In genomic region chr2:32714117-32714986, GRCm38 (mm10) we compare ENCODE assay signal across 9 mouse cellular contexts. TPM values are rescaled to one million over a fixed set of nuclear protein-coding genes. Genes with fewer than 3 reads are reported as not detected.
A peak's percentile ranks its signal among the peaks of the same experiment; 100 is the strongest.
DNase-seq lines count a peak whose midpoint lies in the region; ATAC-seq and TF ChIP-seq lines count a peak whose summit lies in the region.
"Had no signal": no experiment of that assay in that cellular context is flagged by ENCODE, and none has a peak within 500 bp of the region (broad histone marks: within the 10 kb centered on the region; RNA-seq: fewer than 3 reads in every experiment).

No protein-coding gene starts in this region.

- ATAC-seq in stomach, embryonic 16.5 days (ENCODE audit: insufficient read depth, low FRiP score), result no peak

- peaks cover 16% of the 10 kb centered on the region for H3K4me1 ChIP-seq in heart, adult 2 months (ENCODE audit: control insufficient read depth, insufficient read depth, low read length)
- H3K4me1 ChIP-seq in limb, embryonic 10.5 days, result peaks cover 40% of the 10 kb centered on the region
- peaks cover 21% of the 10 kb centered on the region for H3K4me1 ChIP-seq in stomach, embryonic 16.5 days (ENCODE audit: control insufficient read depth, insufficient read depth, low read length)

- H3K9ac ChIP-seq in heart, adult 2 months (ENCODE audit: low read depth, low read length), result no peak overlapping the region
- peak overlapping the region; percentile 49 for H3K9ac ChIP-seq in stomach, embryonic 16.5 days (ENCODE audit: low read length)

- peaks cover 4% of the 10 kb centered on the region; the same call in 1 of the 2 replicates for H3K36me3 ChIP-seq in heart, adult 2 months (ENCODE audit: control insufficient read depth, insufficient read depth, low read length)
- H3K36me3 ChIP-seq in limb, embryonic 10.5 days, result peaks cover 22% of the 10 kb centered on the region
- H3K36me3 ChIP-seq in stomach, embryonic 16.5 days (ENCODE audit: control insufficient read depth, insufficient read depth, low read length), result peaks cover 3% of the 10 kb centered on the region; the same call in 1 of the 2 replicates

- TF ChIP-seq CTCF in heart, adult 2 months (IDR thresholded peaks at IDR 0.05), result no peak

- H3K27me3 ChIP-seq in heart, adult 2 months (ENCODE audit: control insufficient read depth, insufficient read depth, low read length), result no peaks in the 10 kb centered on the region
- no peaks in the 10 kb centered on the region; the same call in 1 of the 2 replicates for H3K27me3 ChIP-seq in limb, embryonic 10.5 days (ENCODE audit: low read depth, poor library complexity, severe bottlenecking)
- no peaks in the 10 kb centered on the region for H3K27me3 ChIP-seq in stomach, embryonic 16.5 days (ENCODE audit: control insufficient read depth, insufficient read depth, low read length)
- H3K27me3 ChIP-seq: Patski had no signal

- intact Hi-C loops in heart, adult 2 months (cut with DNase I), result loop anchor here (1.0 to 5.0 kb wide), 2 partner anchors 13 to 133 kb away; partner anchors contain the start of gene Stxbp1
- intact Hi-C loops in heart, postnatal 36 days (cut with DNase I), result loop anchor here (1.0 to 5.0 kb wide), 3 partner anchors 13 to 138 kb away; no protein-coding TSS in a partner anchor

- TF ChIP-seq POLR2A in heart, adult 2 months (IDR thresholded peaks at IDR 0.05; ENCODE audit: insufficient read depth, low read depth, low read length), result no peak

- H3K4me3 ChIP-seq in heart, adult 2 months, result no peak overlapping the region
- H3K4me3 ChIP-seq in limb, embryonic 10.5 days, result peak overlapping the region; percentile 82; the same call in 1 of the 2 replicates
- H3K4me3 ChIP-seq in stomach, embryonic 16.5 days (replicated peaks; ENCODE audit: low read length), result no peak overlapping the region

- WGBS in heart, adult 2 months, result 33% methylated on average over 11 of the region's 11 CpGs
- WGBS in limb, embryonic 10.5 days, result 54% methylated on average over 11 of the region's 11 CpGs
- WGBS in stomach, embryonic 16.5 days, result 43% methylated on average over 11 of the region's 11 CpGs

- H3K27ac ChIP-seq in heart, adult 2 months, result peak overlapping the region; percentile 97
- peak overlapping the region; percentile 96 for H3K27ac ChIP-seq in limb, embryonic 10.5 days
- peak overlapping the region; percentile 97 for H3K27ac ChIP-seq in stomach, embryonic 16.5 days (ENCODE audit: low read length)

- no peak for DNase-seq in heart, adult 2 months
- no peak for DNase-seq in heart, postnatal 36 days
- peak; percentile 33 for DNase-seq in thymus, postnatal 4 days
- no peak for DNase-seq in thymus, adult 18-20 months
- no peak for DNase-seq in limb, embryonic 10.5 days (ENCODE audit: low spot score)
- DNase-seq in spleen, adult 12 weeks (ENCODE audit: low spot score), result no peak
- no peak for DNase-seq in layer of hippocampus, adult 18-20 months (ENCODE audit: low spot score in 2 of 2)

- no peak for TF ChIP-seq EP300 in heart, adult 2 months (IDR thresholded peaks at IDR 0.05; ENCODE audit: insufficient read depth, low read depth, low read length)

- H3K4me2 ChIP-seq in stomach, embryonic 16.5 days (ENCODE audit: low read depth, low read length), result 0 out of 2 replicates have a peak overlapping the region, but pooled peaks have one; percentile 34

- no peaks in the 10 kb centered on the region for H3K9me3 ChIP-seq in limb, embryonic 10.5 days (replicated peaks)
- H3K9me3 ChIP-seq in stomach, embryonic 16.5 days (replicated peaks; ENCODE audit: control insufficient read depth, low read length), result no peaks in the 10 kb centered on the region

- peaks cover 2% of the 10 kb centered on the region for H3K79me2 ChIP-seq in heart, adult 2 months (replicated peaks; ENCODE audit: control insufficient read depth, insufficient read depth, low read length)

RNA-seq across cellular contexts. Expression of gene Cdk9, which starts 1.5 kb away (rescaled TPM):
- total RNA-seq in heart, adult 2 months (2021), result 10 to 100 TPM; 21.0 to 25.3 TPM
- polyA plus RNA-seq in heart, adult 2 months (2012; rRNA removed), result 42.3 and 49.3 TPM in 2 replicates
- total RNA-seq in heart, postnatal 36 days (2021), result 10 to 100 TPM; 24.6 to 26.6 TPM
- 156 and 160 TPM in 2 replicates for polyA plus RNA-seq in limb, embryonic 10.5 days (2016; fragmentation: Nextera tagmentation; extraction: Ambion mirVana)
- 71.9 and 82.7 TPM in 2 replicates for polyA plus RNA-seq in stomach, embryonic 16.5 days (2015; fragmentation: Nextera tagmentation; extraction: Ambion mirVana)
- total RNA-seq in layer of hippocampus, adult 18-20 months (2021), result 100 to 1,000 TPM; 119 to 123 TPM

RNA-seq across cellular contexts. Expression of gene Sh2d3c, which starts 6.5 kb away (rescaled TPM):
- total RNA-seq in heart, adult 2 months (2021), result 10 to 100 TPM; 27.1 to 28.9 TPM
- 38.7 and 52.8 TPM in 2 replicates for polyA plus RNA-seq in heart, adult 2 months (2012; rRNA removed)
- total RNA-seq in heart, postnatal 36 days (2021), result 10 to 100 TPM; 26.8 to 28.1 TPM
- 16.2 and 20.9 TPM in 2 replicates for polyA plus RNA-seq in limb, embryonic 10.5 days (2016; fragmentation: Nextera tagmentation; extraction: Ambion mirVana)
- 26.8 and 27.4 TPM in 2 replicates for polyA plus RNA-seq in stomach, embryonic 16.5 days (2015; fragmentation: Nextera tagmentation; extraction: Ambion mirVana)
- total RNA-seq in layer of hippocampus, adult 18-20 months (2021), result 10 to 100 TPM; 16.6 to 19.4 TPM

RNA-seq across cellular contexts. Expression of gene Fpgs, which starts 10.4 kb away (rescaled TPM):
- 1 to 10 TPM; 4.6 to 5.7 TPM for total RNA-seq in heart, adult 2 months (2021)
- 17.8 and 18.0 TPM in 2 replicates for polyA plus RNA-seq in heart, adult 2 months (2012; rRNA removed)
- 1 to 10 TPM; 5.0 to 6.6 TPM for total RNA-seq in heart, postnatal 36 days (2021)
- polyA plus RNA-seq in limb, embryonic 10.5 days (2016; fragmentation: Nextera tagmentation; extraction: Ambion mirVana), result 31.6 and 35.4 TPM in 2 replicates
- 28.3 and 30.6 TPM in 2 replicates for polyA plus RNA-seq in stomach, embryonic 16.5 days (2015; fragmentation: Nextera tagmentation; extraction: Ambion mirVana)
- total RNA-seq in layer of hippocampus, adult 18-20 months (2021), result 1 to 10 TPM; 8.5 to 9.9 TPM

RNA-seq across cellular contexts. Expression of gene 6330409D20Rik, which starts 26.5 kb away (rescaled TPM):
- total RNA-seq in heart, adult 2 months (2021), result not detected
- not detected in 2 replicates for polyA plus RNA-seq in heart, adult 2 months (2012; rRNA removed)
- not detected for total RNA-seq in heart, postnatal 36 days (2021)
- 0.14 TPM in 1 of 2 replicates, not detected in the other for polyA plus RNA-seq in limb, embryonic 10.5 days (2016; fragmentation: Nextera tagmentation; extraction: Ambion mirVana)
- polyA plus RNA-seq in stomach, embryonic 16.5 days (2015; fragmentation: Nextera tagmentation; extraction: Ambion mirVana), result 0.20 and 0.28 TPM in 2 replicates
- total RNA-seq in layer of hippocampus, adult 18-20 months (2021), result 1 to 10 TPM; 1.5 to 1.8 TPM
- polyA plus RNA-seq: Patski had no signal

RNA-seq across cellular contexts. Expression of gene Tor2a, which starts 42.7 kb away (rescaled TPM):
- 1 to 10 TPM; 8.2 to 9.4 TPM for total RNA-seq in heart, adult 2 months (2021)
- 19.4 and 22.2 TPM in 2 replicates for polyA plus RNA-seq in heart, adult 2 months (2012; rRNA removed)
- 1 to 10 TPM; 6.8 to 9.6 TPM for total RNA-seq in heart, postnatal 36 days (2021)
- polyA plus RNA-seq in limb, embryonic 10.5 days (2016; fragmentation: Nextera tagmentation; extraction: Ambion mirVana), result 52.9 and 61.1 TPM in 2 replicates
- 59.2 and 67.0 TPM in 2 replicates for polyA plus RNA-seq in stomach, embryonic 16.5 days (2015; fragmentation: Nextera tagmentation; extraction: Ambion mirVana)
- total RNA-seq in layer of hippocampus, adult 18-20 months (2021), result 10 to 100 TPM; 30.2 to 32.1 TPM

Comparison
In these comparisons a context has a peak if more than half of its experiments do, and no peak if none do; other contexts are left out.
1. RNA of gene Cdk9, which starts 1.5 kb away (total RNA-seq): 119 to 123 TPM in layer of hippocampus, adult 18-20 months; 24.6 to 26.6 TPM in heart, postnatal 36 days and 21.0 to 25.3 TPM in heart, adult 2 months; every median in the first group is over 4 times any median in the second.
2. Peak in every context shown above with its lines, with median percentiles within 50 percentile points of each other: H3K27ac ChIP-seq.